Mouse (Mus musculus) embryo, embryonic 11 days (tissue): ENCODE measurements around the gene Pter.

Source experiments
- DNase-seq: peaks from one replicate; pipeline ENCODE4 v3.0.0-alpha.2; 2015

The Pter gene

DNA sequence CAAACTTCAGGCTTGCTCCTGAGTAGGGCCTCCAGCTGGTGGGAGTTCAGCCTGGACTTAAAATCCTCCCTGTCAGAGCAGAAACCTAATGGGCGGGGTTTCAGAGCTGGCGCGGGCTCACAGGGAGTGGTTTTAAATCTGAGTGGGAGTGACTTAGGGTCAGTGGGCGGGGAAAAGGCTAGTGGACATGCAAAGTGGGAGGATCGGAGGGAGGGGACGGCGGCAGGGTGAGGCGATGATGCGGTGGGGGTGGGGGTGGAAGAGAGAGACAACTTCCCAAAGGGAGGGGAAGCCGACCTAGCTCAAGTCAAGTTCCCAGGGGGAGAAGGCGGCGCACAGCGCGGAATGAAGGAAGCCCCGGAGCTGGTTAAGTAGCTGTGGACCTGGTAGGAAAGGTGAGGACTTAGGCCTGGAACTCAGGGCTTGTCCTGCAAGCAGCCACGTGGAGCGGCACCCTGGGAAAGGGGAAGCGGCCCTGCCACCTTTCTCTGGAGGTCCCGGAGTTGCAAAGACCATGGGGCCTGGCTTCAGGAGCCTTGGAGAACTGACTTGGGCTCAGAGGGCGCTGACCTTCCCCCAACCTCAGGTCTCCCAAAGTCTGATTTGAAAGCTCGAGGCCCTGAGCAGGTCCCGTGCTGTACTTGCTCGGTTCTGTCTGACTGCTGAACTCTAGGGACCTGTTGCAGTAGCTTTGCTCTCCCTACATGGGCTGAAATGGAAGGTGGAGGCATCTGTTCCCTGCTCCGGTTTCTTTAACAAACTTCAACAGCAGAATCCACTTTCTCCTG, at the start of gene Pter:
Gene Pter (plus strand): TSS at position 238 of the 788 bp plus-strand sequence.
- peak; percentile 96 for DNase-seq

DNA sequence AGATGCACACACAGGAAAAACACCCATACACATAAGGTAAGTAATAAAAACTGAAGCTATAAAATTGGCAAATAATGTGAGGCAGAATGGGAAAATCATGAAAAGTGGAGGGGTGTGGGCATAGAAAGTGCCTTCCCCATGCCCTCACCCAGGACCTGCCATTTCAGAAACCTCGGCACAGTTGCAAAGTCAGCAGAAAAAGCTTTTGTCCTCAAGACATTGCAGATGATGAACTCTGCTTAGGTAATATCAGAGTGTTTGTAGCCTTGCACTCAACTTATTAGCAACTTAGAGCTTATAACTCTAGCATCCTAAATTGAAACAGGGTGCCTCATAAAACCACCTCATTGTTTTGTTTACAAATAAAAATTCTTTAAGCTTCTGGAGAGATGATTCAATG, 49.6 kb upstream of the Pter start:
- DNase-seq = no peak

DNA sequence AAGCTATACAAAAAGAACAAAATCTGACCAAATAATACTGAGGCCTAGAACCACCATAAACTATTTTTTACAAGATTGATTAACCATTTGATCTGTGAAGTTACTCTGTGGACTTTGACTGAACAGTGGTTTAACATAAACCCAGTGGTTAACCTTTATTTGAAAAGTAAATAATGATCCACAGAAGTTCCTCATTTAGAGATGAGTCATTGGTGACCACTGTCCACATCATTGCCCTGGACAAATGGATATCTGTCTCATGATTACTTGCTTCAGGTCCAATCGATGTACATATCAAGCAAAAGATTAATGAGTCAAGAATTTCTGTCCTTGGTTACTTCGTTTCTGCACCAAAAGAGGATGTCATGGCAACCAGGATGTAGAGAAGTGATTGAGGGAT, 44.3 kb upstream of the Pter start:
- DNase-seq = no peak

DNA sequence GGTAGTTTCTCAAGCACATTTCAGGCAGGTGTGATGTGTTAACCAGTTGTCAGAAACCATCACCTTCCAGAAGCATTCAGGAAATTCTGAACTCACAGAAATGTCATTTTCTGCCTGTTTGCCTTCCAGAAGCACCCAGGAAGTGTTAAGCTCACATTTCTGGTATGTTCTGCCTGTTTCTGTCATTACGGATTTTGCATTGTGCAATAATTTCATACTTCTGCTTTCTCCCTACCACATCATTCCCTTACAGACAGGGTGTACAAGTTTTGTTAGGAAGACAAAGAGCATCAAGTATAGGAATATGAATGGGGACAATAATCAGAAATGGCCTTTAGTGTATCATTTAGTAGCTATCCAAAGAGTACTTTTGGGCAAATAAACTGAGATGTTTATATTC, 42.8 kb upstream of the Pter start:
- DNase-seq = no peak

DNA sequence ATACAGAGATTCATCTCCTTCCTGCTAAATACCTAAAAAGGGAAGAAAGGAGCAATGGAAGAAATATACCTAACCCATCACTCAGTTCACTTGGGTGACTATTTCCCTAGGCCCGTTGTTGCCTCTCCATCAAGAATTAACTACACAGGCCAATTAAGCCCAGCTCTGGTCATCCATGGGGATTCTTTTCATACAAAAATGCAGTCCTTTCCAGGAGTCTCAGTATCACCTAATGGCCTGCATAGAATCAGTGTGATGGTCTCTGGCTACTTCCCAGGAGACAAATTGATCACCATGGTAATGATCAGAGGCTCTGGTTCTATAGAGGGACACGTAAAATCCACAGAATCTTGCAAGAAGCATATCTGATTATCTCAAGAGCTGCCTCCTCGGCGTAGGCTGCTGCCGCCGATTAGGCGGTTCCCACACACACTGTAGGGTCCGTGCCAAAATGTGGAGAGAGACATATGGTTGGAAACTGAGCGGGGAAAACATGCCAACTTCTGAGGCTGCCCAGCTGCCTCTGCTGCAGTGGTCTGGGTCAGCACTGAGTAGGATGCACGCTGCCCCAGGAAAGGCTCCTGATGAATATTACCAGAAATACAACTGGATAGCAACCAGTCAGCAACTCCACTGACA, 40.4 kb upstream of the Pter start:
- no peak for DNase-seq

DNA sequence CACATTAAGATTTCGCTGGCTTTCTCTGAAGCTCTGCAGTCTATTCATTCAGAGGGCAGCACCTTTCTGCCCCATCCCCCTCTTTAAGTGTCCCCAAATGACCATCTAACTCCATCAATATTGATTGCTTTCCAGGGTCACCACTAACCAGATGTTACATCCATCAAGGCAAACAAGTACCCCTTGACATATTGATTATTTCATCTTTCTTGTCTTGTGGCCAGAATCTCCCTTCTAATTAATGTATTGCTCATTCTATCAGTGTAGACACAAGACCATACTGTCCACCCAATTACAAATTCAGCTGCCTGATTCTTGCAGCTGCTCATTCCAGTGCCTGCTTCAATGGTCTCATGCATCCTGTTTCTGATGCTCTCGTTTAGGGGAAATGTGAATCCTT, 36.8 kb upstream of the Pter start:
- DNase-seq = peak; percentile 9

DNA sequence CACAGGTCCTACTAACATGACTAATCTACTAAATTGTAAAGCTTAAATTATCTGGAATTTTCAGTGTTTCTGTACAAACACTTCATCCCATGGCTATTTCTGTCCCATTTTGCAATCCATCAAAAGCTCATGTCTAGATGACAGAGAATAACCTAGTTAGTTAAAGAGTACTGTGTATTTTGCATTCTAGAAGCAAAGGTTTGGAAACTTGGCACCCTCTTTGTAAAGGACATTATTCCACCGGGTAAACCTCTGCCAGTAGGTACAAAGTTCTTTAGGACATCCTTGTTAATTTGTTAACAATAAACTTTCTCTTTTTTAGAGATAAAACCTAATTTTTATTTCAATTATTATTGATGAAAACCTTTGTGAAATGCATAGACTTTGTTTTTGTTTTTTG, 18.1 kb upstream of the Pter start:
- no peak for DNase-seq

DNA sequence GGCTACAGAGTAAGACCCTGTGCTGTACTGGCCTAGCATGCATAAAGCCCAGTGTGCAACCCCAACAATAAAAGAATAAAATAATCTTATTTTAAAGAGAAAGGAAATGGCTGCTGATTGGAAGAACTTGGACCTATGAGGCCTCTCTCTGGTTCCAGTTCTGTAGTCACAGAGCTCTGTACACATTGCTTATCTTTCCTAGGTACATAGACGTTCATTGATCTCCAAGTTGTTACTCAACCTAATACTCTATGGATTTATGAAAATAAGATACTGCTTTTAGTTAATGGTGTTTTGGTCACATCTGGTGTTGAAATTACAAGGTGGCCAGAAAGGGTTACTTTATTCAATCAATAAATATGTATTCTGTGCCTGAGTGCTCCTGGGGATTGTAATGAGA, 1.8 kb downstream of the Pter start:
- no peak for DNase-seq

DNA sequence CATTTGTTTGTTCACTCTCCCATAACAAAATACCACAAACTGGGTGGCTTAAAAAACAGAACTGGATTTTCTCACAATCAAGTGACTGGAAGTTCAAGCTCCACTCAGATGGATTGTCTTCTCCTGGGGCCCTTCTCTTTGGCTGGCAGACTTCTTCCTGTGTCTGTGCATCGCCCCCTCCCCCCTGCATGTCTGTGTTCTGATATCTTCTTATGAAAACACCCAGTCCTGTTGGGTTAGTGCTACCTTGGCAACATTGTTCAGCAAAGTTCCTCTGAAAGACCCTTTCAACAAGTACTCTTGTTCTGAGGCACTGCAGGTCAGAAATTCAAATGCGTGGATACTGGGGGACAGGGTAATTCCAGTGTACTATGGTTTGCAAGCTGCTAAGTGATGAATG, 6.5 kb downstream of the Pter start:
- DNase-seq = no peak

DNA sequence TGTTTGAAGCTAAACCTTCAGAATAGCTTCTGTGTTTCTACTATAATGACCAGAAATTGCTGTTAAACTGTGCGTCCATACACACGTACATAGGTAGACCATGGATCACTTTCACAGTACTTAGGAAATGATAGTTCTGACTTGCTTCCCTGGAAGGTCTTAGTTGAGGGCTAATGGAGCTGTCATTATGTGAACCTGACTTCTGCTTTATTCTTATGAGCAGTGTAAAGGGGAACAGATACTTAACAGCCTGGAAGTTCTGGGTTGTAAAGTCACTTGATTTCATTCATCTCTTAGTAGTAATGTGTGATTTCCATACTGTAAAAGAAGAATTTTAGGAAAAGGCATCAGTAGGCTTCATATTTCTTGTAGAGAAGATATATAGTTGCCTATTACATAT, 10.1 kb downstream of the Pter start:
- no peak for DNase-seq

DNA sequence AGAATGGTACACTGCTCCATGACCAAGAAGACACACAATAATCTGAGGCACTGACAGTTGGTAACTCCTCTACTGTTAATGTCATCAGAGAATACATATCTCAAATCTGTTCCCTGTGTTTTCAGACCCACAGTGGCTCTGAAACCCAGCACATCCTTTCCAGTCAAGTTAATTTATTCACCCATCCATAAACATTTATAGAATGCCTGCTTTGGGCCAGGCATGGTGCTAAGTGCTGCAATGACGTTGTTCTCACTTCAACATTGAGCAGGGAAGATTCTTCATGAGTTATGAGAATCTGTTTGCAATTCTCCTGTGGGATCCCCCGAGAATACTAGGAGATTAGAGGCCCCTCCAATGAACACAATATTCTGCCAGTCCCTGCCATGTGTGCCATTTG, 11.4 kb downstream of the Pter start:
- DNase-seq = no peak

DNA sequence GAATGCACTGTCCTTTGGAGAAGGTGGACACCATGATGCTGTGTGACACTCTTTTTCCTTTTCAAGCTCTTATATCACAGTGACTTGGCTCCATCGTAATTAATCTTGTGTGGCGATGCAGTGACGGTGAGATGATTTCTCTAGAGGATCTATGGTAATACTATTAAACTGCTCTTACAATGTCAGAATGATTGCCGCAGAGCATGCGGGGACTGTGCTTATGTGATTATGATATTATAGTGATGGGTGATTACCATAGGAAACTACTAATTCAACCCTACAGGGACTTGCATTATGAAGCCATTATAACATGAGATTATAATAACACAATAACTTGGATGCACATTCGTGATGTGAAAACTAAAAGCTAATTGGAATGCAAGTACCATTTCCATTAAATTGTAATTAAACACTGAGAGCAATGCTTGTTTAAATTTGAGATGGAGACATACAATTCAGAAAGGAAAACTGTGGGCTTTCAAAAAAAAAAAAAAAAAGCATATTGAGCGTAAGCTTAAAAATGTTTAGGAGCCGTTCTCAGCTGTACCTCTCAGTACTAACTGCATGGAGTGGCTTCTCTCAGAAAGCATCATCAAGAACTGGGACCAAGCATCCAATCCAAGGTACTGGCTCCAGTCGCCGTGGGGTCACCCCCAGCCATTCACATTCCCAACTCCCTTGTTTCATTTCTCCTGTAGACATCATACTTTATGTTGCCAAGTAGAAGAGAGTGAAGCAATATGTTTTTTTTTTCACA, 13.8 kb downstream of the Pter start:
- no peak for DNase-seq

DNA sequence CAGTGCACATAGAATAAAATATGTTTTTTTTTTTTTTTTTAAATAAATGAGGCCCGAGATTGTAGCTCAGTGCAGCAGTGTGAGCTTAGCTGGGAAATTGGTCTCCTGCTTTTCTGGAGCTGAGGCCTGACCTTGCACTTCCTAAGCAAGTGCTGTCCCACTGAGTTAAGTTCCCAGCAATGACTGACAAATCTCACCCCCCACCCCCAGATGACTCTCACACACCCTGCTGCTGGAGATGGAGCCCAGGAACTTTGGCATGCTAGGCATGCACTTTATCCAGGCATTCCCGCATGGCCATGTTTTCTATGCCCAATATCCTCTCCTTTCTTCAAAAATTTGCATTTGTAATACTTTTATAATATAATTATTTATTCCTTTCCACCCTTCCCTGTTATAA, 14.8 kb downstream of the Pter start:
- DNase-seq = no peak

DNA sequence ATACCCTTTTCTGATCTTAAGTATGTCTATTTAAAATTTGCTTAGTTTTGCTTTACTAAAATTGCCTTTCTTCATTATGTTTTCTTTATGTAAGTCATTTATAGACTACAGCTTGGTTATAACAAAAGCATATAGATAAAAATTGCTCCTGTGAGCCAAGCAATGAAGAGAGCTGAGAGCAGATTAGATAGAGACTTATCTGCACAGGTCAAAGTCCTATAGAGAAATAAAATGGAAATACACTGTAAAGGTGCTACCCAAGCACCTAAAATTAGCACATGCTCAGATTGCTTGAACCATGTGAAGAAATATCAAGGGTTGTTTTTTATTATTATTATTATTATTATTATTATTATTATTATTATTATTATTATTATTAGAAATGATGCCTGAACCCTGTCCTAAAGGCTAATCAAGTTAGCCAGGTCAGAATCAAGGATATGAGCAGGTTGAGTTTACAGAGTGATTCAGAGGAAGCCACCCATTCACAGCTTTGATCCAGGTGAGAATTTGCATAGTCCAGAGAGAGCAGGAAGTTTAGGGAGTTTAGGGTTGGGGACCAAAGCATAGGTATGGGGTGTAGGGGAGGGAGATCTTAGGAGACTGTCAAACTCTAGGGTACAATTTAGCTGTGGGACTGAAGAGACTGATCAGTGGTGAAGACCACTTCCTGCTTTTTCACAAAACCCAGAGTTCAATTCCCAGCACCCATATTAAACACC, 33.0 kb downstream of the Pter start:
- DNase-seq = no peak

DNA sequence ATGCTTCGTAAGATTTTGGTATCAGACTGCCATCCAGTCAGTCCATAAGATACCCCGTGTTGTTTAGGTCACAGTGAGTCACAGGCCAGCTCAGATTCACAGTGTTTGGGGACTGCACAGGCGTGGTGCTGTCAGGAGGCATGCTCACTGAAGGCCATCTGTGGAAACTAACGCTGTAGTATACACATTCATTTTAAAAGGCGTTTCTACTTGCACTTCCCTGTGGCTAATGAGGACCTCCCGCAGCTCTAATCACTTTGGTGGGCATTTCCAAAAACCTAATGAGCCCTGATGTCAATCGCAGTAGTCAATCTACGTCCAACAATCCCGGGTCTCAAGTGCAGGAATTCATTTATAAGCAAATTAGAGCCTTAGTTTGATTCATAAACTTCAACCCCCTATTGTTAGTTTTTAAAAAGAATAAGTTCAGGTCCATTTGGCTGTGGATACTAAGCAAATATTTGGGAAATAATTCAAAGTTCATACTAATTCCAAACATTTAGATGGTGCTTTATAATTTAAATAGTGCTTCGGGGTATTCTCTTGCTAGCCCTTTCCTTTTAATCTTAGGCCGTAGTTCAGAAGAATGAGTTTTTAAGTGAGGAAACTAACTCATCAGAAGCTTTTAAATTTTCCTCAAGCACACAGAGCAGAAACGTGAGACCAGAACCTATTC, 46.3 kb downstream of the Pter start:
- DNase-seq = peak; percentile 27

DNA sequence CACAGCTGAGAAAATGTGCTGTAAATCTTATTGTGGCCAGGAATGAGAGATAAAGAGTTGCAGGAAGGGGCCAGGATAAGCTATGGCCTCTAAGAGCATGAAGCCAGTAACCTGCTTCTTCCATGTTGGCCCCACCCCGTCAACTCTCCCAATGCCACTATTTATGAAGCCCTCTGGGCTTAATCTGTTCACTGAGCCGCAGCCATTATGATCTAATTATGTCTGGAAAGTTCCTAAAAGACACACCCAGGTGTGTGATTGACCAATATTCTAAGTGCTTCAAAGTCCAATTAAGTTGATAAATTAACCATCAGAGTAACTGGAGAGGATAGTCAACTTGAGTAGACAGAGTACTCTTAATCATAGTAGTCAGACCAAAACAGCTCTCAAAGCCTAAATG, 49.9 kb downstream of the Pter start:
- no peak for DNase-seq

DNA sequence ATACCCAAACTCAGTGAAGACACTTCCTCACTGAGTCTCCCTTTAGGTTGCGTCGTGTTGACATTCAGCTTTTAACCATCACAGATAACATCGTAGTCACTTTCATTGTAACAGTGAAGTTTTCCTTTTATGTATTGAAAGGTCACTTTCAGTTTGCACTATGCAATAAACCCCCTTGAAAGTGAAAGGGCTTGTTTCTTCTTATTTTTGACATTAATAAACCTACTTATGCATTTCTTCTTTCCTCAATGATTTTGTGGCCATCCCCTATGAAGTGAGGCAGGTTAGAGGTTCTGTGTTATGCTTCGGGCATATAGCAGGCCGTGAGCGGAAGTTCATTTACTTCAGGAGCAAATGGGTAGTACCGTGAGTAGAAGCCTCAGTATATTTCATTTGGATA, 53.5 kb downstream of the Pter start:
- no peak for DNase-seq

DNA sequence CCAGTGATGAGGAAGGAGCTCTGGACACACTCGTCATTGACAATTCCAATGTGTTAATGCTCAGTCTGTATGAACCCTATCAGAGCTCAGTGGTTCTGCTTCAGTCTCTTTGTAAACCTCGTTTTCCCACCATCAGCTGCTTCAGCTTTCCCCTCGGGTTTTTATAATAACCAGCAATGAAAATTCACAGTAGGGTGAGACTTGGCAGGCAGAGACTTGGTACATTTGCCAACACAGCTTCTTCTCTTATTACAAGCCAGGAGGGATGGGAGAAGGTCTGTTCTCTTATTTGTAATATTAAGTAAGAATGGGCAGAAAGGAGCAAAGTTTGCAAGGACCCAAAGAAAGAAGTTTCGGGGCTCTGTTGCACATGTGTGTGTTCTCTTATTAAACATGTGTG, 54.9 kb downstream of the Pter start:
- no peak for DNase-seq

DNA sequence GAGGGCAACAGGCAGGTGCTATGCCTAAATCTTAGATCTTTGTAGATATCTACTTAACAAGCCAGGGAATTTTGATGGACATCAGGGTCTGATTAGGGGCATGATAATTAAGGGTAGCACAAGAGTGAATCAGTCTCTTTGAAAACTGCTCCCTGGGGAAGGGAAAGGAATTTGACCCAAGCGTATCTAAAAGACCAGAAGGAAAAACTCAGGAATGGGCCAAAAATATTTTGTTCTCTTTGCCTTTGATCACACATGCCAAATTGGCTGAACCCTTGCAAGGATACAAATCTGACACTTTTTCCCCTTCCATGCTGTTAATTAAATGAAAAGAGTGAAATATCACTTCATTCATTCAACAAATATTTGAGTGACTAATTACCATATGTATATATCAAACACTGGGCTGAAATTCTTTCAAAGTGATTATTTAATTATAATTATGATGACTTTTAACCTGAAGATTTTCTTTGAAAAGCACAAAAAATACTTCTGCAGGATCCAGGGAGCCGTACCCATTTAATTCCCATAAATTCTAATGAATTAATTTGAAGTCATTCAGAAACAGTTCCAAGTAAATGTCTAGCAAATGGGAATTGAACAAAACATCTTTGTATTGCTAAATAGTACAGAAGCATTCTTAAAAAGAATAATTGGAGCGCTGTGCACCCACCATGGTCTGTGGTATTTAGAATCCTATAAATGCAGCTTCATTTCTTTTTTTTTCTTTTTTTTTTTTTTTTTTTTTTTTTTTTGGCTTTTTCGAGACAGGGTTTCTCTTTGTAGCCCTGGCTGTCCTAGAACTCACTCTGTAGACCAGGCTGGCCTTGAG, 61.3 kb downstream of the Pter start:
- DNase-seq = peak; percentile 19

DNA sequence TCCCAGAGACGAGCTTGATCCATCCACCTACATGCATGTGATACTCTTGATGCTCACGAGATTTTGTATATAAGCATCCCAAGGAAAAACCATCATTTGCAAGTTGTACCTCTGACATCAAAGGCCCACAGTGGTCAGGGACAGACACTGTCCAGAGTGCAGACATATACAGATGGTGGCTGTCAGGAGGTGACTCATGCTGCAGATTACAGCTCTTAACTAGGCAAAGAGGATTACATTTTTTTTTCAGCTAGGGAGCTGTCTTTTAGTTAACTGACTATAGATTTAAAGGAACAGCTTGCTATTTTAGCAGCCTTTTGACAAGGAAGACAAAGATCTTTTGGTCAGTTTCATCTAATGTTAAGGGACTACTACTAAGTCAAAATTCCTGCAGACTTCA, 76.2 kb downstream of the Pter start:
- DNase-seq = no peak

DNA sequence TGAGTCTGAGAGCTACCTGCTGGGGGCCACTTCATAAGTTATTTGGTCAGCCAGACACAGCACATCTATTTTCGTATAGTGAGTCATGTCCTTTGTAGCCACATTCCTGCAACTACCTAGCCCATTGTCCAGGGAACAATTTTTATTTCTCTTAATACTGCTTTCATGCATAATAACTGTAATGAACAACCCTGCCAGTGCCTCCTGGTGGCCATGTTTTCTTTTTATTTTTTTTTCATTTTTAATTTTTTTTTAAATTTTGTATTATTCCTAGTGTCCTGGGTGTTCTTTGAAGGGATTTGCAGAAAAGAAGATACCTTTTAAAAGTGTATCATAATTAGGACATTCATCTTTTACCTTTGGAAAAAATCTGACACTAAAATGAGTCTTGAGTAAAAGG, 84.6 kb downstream of the Pter start:
- no peak for DNase-seq
